Mouse (Mus musculus): Measurements from ENCODE around the gene Gm49776. TPM values are rescaled to one million over a fixed set of nuclear protein-coding genes. Genes with fewer than 3 reads are reported as not detected.

Gm49776 gene
- polyA plus RNA-seq, 1 experiment from 2014 or later = not detected

GRCm38 (mm10) chr16:18249364-18249967 lies 8.7 kb downstream of the Gm49776 start:
- ATAC-seq = peak; percentile 10
- Histone ChIP-seq H3K4me2 (peak overlapping the region; percentile 92), H3K4me3 (peak overlapping the region; percentile 94), H3K27ac (peak overlapping the region; percentile 90), H3K9me3 (replicated peaks) (no peaks in the 10 kb centered on the region), H3K9ac (peak overlapping the region; percentile 95), H3K36me3 (peaks cover 76% of the 10 kb centered on the region), H3K27me3 (replicated peaks) (no peaks in the 10 kb centered on the region), H3K4me1 (peaks cover 51% of the 10 kb centered on the region)
- WGBS (ENCODE audit: insufficient replicate concordance) = 3% methylated on average over 27 of the region's 27 CpGs

GRCm38 (mm10) chr16:18248433-18249363 lies 9.4 kb downstream of the Gm49776 start, which contains the start of the genes Trmt2a and Ranbp1:
Gene Trmt2a, plus strand, starts transcription at chr16:18248679.
Gene Ranbp1, minus strand, starts transcription at chr16:18248732.
- ATAC-seq = peak; percentile 91

GRCm38 (mm10) chr16:18247521-18248399 lies 10.4 kb downstream of the Gm49776 start:
- WGBS (ENCODE audit: insufficient replicate concordance) = under 1% methylated on average over 33 of the region's 33 CpGs
- Histone ChIP-seq H3K9ac (peak overlapping the region; percentile 95), H3K4me2 (peak overlapping the region; percentile 92), H3K36me3 (peaks cover 76% of the 10 kb centered on the region), H3K27ac (peak overlapping the region; percentile 89), H3K9me3 (replicated peaks) (no peaks in the 10 kb centered on the region), H3K4me1 (peaks cover 51% of the 10 kb centered on the region), H3K27me3 (replicated peaks) (no peaks in the 10 kb centered on the region), H3K4me3 (peak overlapping the region; percentile 94)
- ATAC-seq = no peak

More at GRCm38 (mm10) chr16:18248433-18249363, 9.4 kb downstream of the Gm49776 start, which contains the start of the genes Trmt2a and Ranbp1:
- WGBS (ENCODE audit: insufficient replicate concordance) = under 1% methylated on average over 98 of the region's 102 CpGs
- no peaks in the 10 kb centered on the region for H3K27me3 ChIP-seq (replicated peaks)
- peak within 1 kb of the TSS; percentile 92 for H3K4me2 ChIP-seq
- peaks cover 76% of the 10 kb centered on the region for H3K36me3 ChIP-seq
- H3K9me3 ChIP-seq (replicated peaks) = no peaks in the 10 kb centered on the region
- H3K9ac ChIP-seq = peak within 1 kb of the TSS; percentile 95
- peak within 1 kb of the TSS; percentile 90 for H3K27ac ChIP-seq
- peak within 1 kb of the TSS; percentile 94 for H3K4me3 ChIP-seq
- peaks cover 51% of the 10 kb centered on the region for H3K4me1 ChIP-seq

- no peak for ATAC-seq
- 91% methylated on average over 10 of the region's 10 CpGs for WGBS (ENCODE audit: insufficient replicate concordance)
- no peak overlapping the region for H3K4me3 ChIP-seq
- H3K9me3 ChIP-seq (replicated peaks) = no peaks in the 10 kb centered on the region
- no peak overlapping the region for H3K9ac ChIP-seq
- peaks cover 89% of the 10 kb centered on the region for H3K36me3 ChIP-seq
- H3K27me3 ChIP-seq (replicated peaks) = peaks cover 1% of the 10 kb centered on the region
- H3K4me2 ChIP-seq = no peak overlapping the region
- peaks cover 19% of the 10 kb centered on the region for H3K4me1 ChIP-seq
- no peak overlapping the region for H3K27ac ChIP-seq
Measured at GRCm38 (mm10) chr16:18241581-18241980, 16.5 kb downstream of the Gm49776 start.

- peak; percentile 46; the same call in 1 of the 2 replicates for ATAC-seq
- H3K4me2 ChIP-seq = no peak overlapping the region
- H3K9ac ChIP-seq = no peak overlapping the region
- H3K4me3 ChIP-seq = no peak overlapping the region
- H3K27me3 ChIP-seq (replicated peaks) = peaks cover 36% of the 10 kb centered on the region
- H3K9me3 ChIP-seq (replicated peaks) = no peaks in the 10 kb centered on the region
- WGBS (ENCODE audit: insufficient replicate concordance) = 63% methylated on average over 7 of the region's 7 CpGs
- H3K36me3 ChIP-seq = peaks cover 42% of the 10 kb centered on the region
- peaks cover 44% of the 10 kb centered on the region for H3K4me1 ChIP-seq
- no peak overlapping the region for H3K27ac ChIP-seq
Measured at GRCm38 (mm10) chr16:18236676-18237501, 21.2 kb downstream of the Gm49776 start.

- 11% methylated on average over 19 of the region's 19 CpGs for WGBS (ENCODE audit: insufficient replicate concordance)
- Histone ChIP-seq H3K4me1 (peaks cover 49% of the 10 kb centered on the region), H3K27ac (peak overlapping the region; percentile 16), H3K9ac (peak overlapping the region; percentile 71), H3K27me3 (replicated peaks) (peaks cover 36% of the 10 kb centered on the region), H3K36me3 (peaks cover 28% of the 10 kb centered on the region), H3K9me3 (replicated peaks) (no peaks in the 10 kb centered on the region), H3K4me2 (peak overlapping the region; percentile 80), H3K4me3 (peak overlapping the region; percentile 65)
- peak; percentile 18 for ATAC-seq
Measured at GRCm38 (mm10) chr16:18235389-18236065, 22.6 kb downstream of the Gm49776 start.

- Histone ChIP-seq H3K27me3 (replicated peaks) (peaks cover 36% of the 10 kb centered on the region), H3K27ac (peak within 1 kb of the TSS; percentile 17), H3K4me3 (peak within 1 kb of the TSS; percentile 65), H3K36me3 (peaks cover 21% of the 10 kb centered on the region), H3K9me3 (replicated peaks) (no peaks in the 10 kb centered on the region), H3K9ac (peak within 1 kb of the TSS; percentile 71), H3K4me1 (peaks cover 56% of the 10 kb centered on the region), H3K4me2 (peak within 1 kb of the TSS; percentile 80)
- ATAC-seq = peak; percentile 32; the same call in 1 of the 2 replicates
- WGBS (ENCODE audit: insufficient replicate concordance) = under 1% methylated on average over 78 of the region's 79 CpGs
Measured at GRCm38 (mm10) chr16:18234671-18235388, 23.3 kb downstream of the Gm49776 start, which contains the start of gene Zdhhc8. Gene Zdhhc8, minus strand, starts transcription at chr16:18235136.

GRCm38 (mm10) chr16:18233919-18234670 lies 24.0 kb downstream of the Gm49776 start:
- ATAC-seq = no peak
- H3K27ac ChIP-seq = 0 out of 2 replicates have a peak overlapping the region, but pooled peaks have one; percentile 17
- peaks cover 36% of the 10 kb centered on the region for H3K27me3 ChIP-seq (replicated peaks)

GRCm38 (mm10) chr16:18233451-18233850 lies 24.7 kb downstream of the Gm49776 start:
- 0 out of 2 replicates have a peak overlapping the region, but pooled peaks have one; percentile 71 for H3K9ac ChIP-seq
- no peak overlapping the region for H3K4me3 ChIP-seq
- H3K27me3 ChIP-seq (replicated peaks) = peaks cover 36% of the 10 kb centered on the region
- H3K4me1 ChIP-seq = peaks cover 60% of the 10 kb centered on the region
- no peaks in the 10 kb centered on the region for H3K9me3 ChIP-seq (replicated peaks)
- 48% methylated on average over 1 of the region's 1 CpGs for WGBS (ENCODE audit: insufficient replicate concordance)
- H3K36me3 ChIP-seq = peaks cover 8% of the 10 kb centered on the region
- no peak overlapping the region for H3K27ac ChIP-seq
- ATAC-seq = no peak
- no peak overlapping the region for H3K4me2 ChIP-seq

More at GRCm38 (mm10) chr16:18233919-18234670, 24.0 kb downstream of the Gm49776 start:
- Histone ChIP-seq H3K4me2 (peak overlapping the region; percentile 80), H3K9ac (peak overlapping the region; percentile 71), H3K36me3 (peaks cover 14% of the 10 kb centered on the region), H3K4me3 (peak overlapping the region; percentile 65), H3K4me1 (peaks cover 60% of the 10 kb centered on the region), H3K9me3 (replicated peaks) (no peaks in the 10 kb centered on the region)
- 22% methylated on average over 13 of the region's 13 CpGs for WGBS (ENCODE audit: insufficient replicate concordance)
